Mouse (Mus musculus) embryonic fibroblast, embryonic 13.5 days (primary cell): ENCODE results near the gene Eps15l1. TPM values are rescaled to one million over a fixed set of nuclear protein-coding genes. Genes with fewer than 3 reads are reported as not detected.

Experiments
- H3K27ac ChIP-seq: 2 replicates; pipeline ENCODE4 v1.5.1; 2012; ENCODE audit warnings: low read length, control low read depth, inconsistent platforms; ENCODE audit not compliant: insufficient read depth
- H3K4me1 ChIP-seq: 2 replicates; pipeline ENCODE4 v1.6.1; 2011; ENCODE audit warnings: low read length; ENCODE audit not compliant: control insufficient read depth, insufficient read depth
- H3K4me3 ChIP-seq: 2 replicates; pipeline ENCODE4 v1.5.1; 2011; ENCODE audit warnings: mild to moderate bottlenecking, control low read depth, low read length; ENCODE audit not compliant: insufficient read depth
- CTCF ChIP-seq: IDR thresholded peaks from 2 replicates; pipeline ENCODE4 v1.5.1; 2011; ENCODE audit warnings: mild to moderate bottlenecking, control low read depth, low read length, moderate library complexity, borderline replicate concordance; ENCODE audit not compliant: insufficient read depth
- POLR2A ChIP-seq: IDR thresholded peaks from 2 replicates; pipeline ENCODE4 v1.6.1; 2011; ENCODE audit warnings: low read depth, mild to moderate bottlenecking, control low read depth, low read length, moderate library complexity
- polyA plus RNA-seq: library from polyadenylated mRNA; stranded (reverse); fragments of >200 nt; gene quantifications from 2 replicates; pipeline ENCODE4 v1.2.4, GENCODE M21; 2011; ENCODE audit warnings: low read depth; ENCODE audit not compliant: missing spikeins, insufficient read length

Eps15l1 gene
- polyA plus RNA-seq, 1 experiment = 65.0 TPM

GRCm38 (mm10) chr8:72376900-72377299 is 44.4 kb downstream of the Eps15l1 start:
- no peak overlapping the region for H3K4me3 ChIP-seq
- no peak overlapping the region for H3K27ac ChIP-seq
- TF ChIP-seq POLR2A = no peak
- TF ChIP-seq CTCF = no peak
- H3K4me1 ChIP-seq = no peaks in the 10 kb centered on the region

GRCm38 (mm10) chr8:72376309-72376708 is 45.0 kb downstream of the Eps15l1 start:
- TF ChIP-seq POLR2A = no peak
- no peak for TF ChIP-seq CTCF
- no peak overlapping the region for H3K27ac ChIP-seq
- no peaks in the 10 kb centered on the region for H3K4me1 ChIP-seq
- H3K4me3 ChIP-seq = no peak overlapping the region

GRCm38 (mm10) chr8:72375161-72375560 is 46.1 kb downstream of the Eps15l1 start:
- Histone ChIP-seq H3K4me3 (no peak overlapping the region), H3K27ac (no peak overlapping the region), H3K4me1 (no peaks in the 10 kb centered on the region)
- TF ChIP-seq POLR2A (no peak), CTCF (no peak)

GRCm38 (mm10) chr8:72372311-72372710 is 48.9 kb downstream of the Eps15l1 start:
- Histone ChIP-seq H3K27ac (no peak overlapping the region), H3K4me1 (no peaks in the 10 kb centered on the region), H3K4me3 (no peak overlapping the region)
- TF ChIP-seq POLR2A (no peak), CTCF (no peak)

GRCm38 (mm10) chr8:72371356-72371755 is 49.9 kb downstream of the Eps15l1 start:
- TF ChIP-seq POLR2A (no peak), CTCF (no peak)
- Histone ChIP-seq H3K27ac (no peak overlapping the region), H3K4me3 (no peak overlapping the region), H3K4me1 (no peaks in the 10 kb centered on the region)

GRCm38 (mm10) chr8:72366435-72366834 is 54.8 kb downstream of the Eps15l1 start:
- H3K27ac ChIP-seq = no peak overlapping the region
- no peak overlapping the region for H3K4me3 ChIP-seq
- no peak for TF ChIP-seq CTCF
- no peak for TF ChIP-seq POLR2A
- H3K4me1 ChIP-seq = no peaks in the 10 kb centered on the region

GRCm38 (mm10) chr8:72365826-72366225 is 55.4 kb downstream of the Eps15l1 start:
- Histone ChIP-seq H3K4me1 (no peaks in the 10 kb centered on the region), H3K27ac (no peak overlapping the region)
- TF ChIP-seq POLR2A = no peak
- TF ChIP-seq CTCF = peak; percentile 82

GRCm38 (mm10) chr8:72365016-72365415 is 56.2 kb downstream of the Eps15l1 start:
- Histone ChIP-seq H3K4me3 (no peak overlapping the region), H3K27ac (no peak overlapping the region), H3K4me1 (no peaks in the 10 kb centered on the region)
- no peak for TF ChIP-seq POLR2A
- TF ChIP-seq CTCF = no peak

More at GRCm38 (mm10) chr8:72365826-72366225, 55.4 kb downstream of the Eps15l1 start:
- H3K4me3 ChIP-seq = no peak overlapping the region

GRCm38 (mm10) chr8:72363457-72363856 is 57.8 kb downstream of the Eps15l1 start:
- no peak overlapping the region for H3K4me3 ChIP-seq
- no peak for TF ChIP-seq POLR2A
- no peaks in the 10 kb centered on the region for H3K4me1 ChIP-seq
- H3K27ac ChIP-seq = no peak overlapping the region

- Histone ChIP-seq H3K4me1 (no peaks in the 10 kb centered on the region), H3K4me3 (no peak overlapping the region), H3K27ac (no peak overlapping the region)
- TF ChIP-seq POLR2A (no peak), CTCF (no peak)
Measured at GRCm38 (mm10) chr8:72362754-72363153, 58.5 kb downstream of the Eps15l1 start.

- H3K4me3 ChIP-seq = no peak overlapping the region
- TF ChIP-seq POLR2A (no peak), CTCF (no peak)
- no peaks in the 10 kb centered on the region for H3K4me1 ChIP-seq
- H3K27ac ChIP-seq = no peak overlapping the region
Measured at GRCm38 (mm10) chr8:72360162-72360561, 61.1 kb downstream of the Eps15l1 start.
